Mouse (Mus musculus) testis, adult 2 months (tissue): ENCODE measurements around the gene Sinhcaf. TPM values are rescaled to one million over a fixed set of nuclear protein-coding genes. Genes with fewer than 3 reads are reported as not detected.

ENCODE experiments used
- H3K27ac ChIP-seq: fragments of 200-500 bp; 2 replicates; pipeline ENCODE4 v1.5.1; 2012; ENCODE audit warnings: low read depth, low read length; ENCODE audit not compliant: control insufficient read depth, insufficient read depth
- H3K27me3 ChIP-seq: fragments of 200-500 bp; 2 replicates; pipeline ENCODE4 v1.6.1; 2012; ENCODE audit warnings: mild to moderate bottlenecking, low read length, moderate library complexity; ENCODE audit not compliant: control insufficient read depth, insufficient read depth
- H3K36me3 ChIP-seq: fragments of 200-500 bp; 2 replicates; pipeline ENCODE4 v1.6.1; 2012; ENCODE audit warnings: mild to moderate bottlenecking, low read length; ENCODE audit not compliant: control insufficient read depth, insufficient read depth
- H3K4me1 ChIP-seq: fragments of 200-500 bp; 2 replicates; pipeline ENCODE4 v1.6.1; 2012; ENCODE audit warnings: low read length; ENCODE audit not compliant: control insufficient read depth, insufficient read depth
- H3K4me3 ChIP-seq: fragments of 200-500 bp; 2 replicates; pipeline ENCODE4 v1.5.1; 2012; ENCODE audit warnings: low read depth, mild to moderate bottlenecking, low read length, moderate library complexity, mixed read lengths; ENCODE audit not compliant: control insufficient read depth
- CTCF ChIP-seq: fragments of 200-500 bp; IDR thresholded peaks from 2 replicates; pipeline ENCODE4 v1.5.1; 2012; ENCODE audit warnings: low read depth, mild to moderate bottlenecking, inconsistent platforms, low read length, moderate library complexity; ENCODE audit not compliant: control insufficient read depth, insufficient read depth, insufficient replicate concordance
- POLR2A ChIP-seq: fragments of 200-500 bp; IDR thresholded peaks from 2 replicates; pipeline ENCODE4 v1.6.1; 2012; ENCODE audit warnings: low read depth, mild to moderate bottlenecking, inconsistent platforms, low read length, moderate library complexity; ENCODE audit not compliant: control insufficient read depth
- polyA plus RNA-seq: library from polyadenylated mRNA; depleted of rRNA; stranded (reverse); fragments of >200 nt; gene quantifications from 2 replicates; pipeline ENCODE4 v1.2.3, GENCODE M21; 2012

The Sinhcaf gene
- polyA plus RNA-seq, 1 experiment, result 3.3 TPM

DNA sequence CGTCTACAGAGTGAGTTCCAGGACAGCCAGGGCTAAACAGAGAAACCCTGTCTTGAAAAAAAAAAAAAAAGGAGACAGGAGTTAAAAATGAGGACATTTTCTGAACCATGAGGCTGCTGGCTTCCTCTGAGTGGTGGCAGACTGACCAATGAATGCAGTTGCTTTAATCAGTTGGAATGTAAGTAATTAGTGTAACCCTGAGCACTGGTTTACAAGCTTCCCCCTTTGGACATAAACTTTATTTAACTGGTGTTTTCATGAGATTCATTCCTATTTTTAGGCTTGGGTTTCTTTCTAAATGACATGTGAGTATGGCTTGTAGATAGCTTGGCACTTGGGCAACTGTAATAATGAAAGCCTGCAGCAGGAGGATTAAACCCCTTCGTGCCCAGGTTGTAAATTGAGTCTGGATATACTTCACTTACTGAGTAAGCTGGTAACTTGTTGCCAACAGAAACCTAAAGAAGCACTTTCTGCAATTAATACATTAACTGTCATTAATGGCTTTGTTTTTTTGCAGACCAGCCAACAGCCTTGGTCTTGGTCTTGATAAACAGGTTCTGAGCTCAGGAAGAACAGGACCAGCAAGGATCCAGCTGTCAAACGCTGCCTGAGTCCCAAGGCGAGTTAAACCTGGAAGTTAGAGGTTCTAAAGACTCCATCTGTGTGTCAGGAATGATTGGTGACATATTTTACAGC is 13.4 kb upstream of the Sinhcaf start:
- Histone ChIP-seq H3K36me3 (no peaks in the 10 kb centered on the region), H3K27me3 (no peaks in the 10 kb centered on the region), H3K4me3 (no peak overlapping the region), H3K4me1 (no peaks in the 10 kb centered on the region), H3K27ac (no peak overlapping the region)
- no peak for TF ChIP-seq CTCF
- no peak for TF ChIP-seq POLR2A

DNA sequence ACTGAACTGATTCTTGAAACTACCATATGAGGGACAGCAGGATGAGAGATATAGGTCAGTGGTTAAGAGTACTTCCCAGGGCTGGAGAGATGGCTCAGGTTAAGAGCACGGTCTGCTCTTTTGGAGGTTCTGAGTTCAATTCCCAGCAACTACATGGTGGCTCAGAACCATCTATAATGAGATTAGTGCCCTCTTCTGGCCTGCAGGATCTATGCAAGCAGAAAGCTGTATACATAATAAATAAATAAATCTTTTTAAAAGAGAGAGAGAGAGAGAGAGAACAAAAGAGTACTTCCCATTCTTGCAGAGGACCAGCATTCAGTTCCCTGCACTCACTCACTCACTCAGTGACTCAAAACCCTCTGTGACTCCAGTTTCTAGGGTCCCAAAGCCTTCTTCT is 12.4 kb upstream of the Sinhcaf start:
- H3K27me3 ChIP-seq, result no peaks in the 10 kb centered on the region
- H3K27ac ChIP-seq, result no peak overlapping the region
- H3K36me3 ChIP-seq, result no peaks in the 10 kb centered on the region
- TF ChIP-seq POLR2A, result no peak
- TF ChIP-seq CTCF, result no peak
- H3K4me1 ChIP-seq, result no peaks in the 10 kb centered on the region
- H3K4me3 ChIP-seq, result no peak overlapping the region

DNA sequence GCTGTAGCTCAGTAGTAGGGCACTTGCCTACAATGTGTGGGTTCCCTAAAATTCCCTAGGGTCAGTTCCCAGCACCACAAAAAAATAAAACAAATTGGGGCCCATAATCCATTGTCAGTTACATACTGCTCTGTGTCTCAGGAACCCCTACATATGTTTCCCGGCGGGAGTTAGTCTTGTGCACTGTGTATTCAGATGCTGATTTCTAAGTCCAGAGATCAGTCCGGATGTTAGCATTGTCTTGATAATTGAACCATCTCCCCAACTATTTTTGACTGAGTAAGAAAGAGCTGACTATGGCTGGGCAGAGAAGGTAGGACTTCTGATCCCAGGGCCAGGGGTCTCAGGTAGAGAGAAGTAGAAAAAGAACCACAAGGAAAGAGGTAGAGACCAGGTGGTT is 10.8 kb upstream of the Sinhcaf start:
- no peak overlapping the region for H3K4me3 ChIP-seq
- H3K27me3 ChIP-seq, result no peaks in the 10 kb centered on the region
- H3K27ac ChIP-seq, result no peak overlapping the region
- H3K36me3 ChIP-seq, result no peaks in the 10 kb centered on the region
- H3K4me1 ChIP-seq, result no peaks in the 10 kb centered on the region
- TF ChIP-seq CTCF, result no peak
- TF ChIP-seq POLR2A, result no peak

DNA sequence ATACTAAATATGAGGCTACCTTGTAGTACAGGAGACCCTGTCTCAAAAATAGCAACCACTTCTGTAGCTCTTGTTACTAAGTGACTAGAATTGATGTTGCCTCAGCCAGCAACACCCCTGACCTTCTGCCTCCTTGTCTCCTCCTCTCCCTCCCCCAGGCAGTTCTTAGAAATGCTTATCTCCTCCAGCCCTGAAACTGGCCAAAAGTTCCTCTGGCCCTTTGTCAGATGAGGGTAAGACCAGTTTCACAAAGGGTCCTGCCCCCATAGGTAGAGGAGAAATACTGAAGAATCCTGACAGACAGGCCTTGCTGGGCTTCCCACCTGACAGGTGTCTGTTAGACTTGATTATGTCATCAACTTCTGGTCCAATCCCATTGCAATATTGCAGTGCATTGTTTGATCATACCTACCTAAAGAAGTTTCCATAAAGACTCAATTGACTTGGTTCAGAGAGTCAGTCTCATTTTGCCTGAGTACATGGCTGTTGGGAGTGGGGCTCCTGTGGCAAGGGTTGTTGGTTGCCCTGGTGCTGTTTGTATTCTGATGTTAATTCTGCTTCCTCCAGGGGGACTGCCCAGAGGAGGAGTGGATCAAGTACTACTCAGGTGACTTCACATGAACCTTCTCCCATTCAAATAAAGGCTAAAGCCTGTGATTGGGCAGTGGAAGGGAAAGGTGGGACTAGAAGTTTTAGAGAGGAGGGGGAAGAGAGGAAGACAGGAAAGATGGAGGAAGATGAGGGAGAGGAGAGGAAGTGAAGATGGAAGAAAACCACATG is 9.6 kb upstream of the Sinhcaf start:
- Histone ChIP-seq H3K4me3 (peak overlapping the region; percentile 19; the same call in 1 of the 2 replicates), H3K27ac (no peak overlapping the region), H3K4me1 (no peaks in the 10 kb centered on the region), H3K27me3 (no peaks in the 10 kb centered on the region), H3K36me3 (no peaks in the 10 kb centered on the region)
- TF ChIP-seq CTCF (no peak), POLR2A (no peak)

DNA sequence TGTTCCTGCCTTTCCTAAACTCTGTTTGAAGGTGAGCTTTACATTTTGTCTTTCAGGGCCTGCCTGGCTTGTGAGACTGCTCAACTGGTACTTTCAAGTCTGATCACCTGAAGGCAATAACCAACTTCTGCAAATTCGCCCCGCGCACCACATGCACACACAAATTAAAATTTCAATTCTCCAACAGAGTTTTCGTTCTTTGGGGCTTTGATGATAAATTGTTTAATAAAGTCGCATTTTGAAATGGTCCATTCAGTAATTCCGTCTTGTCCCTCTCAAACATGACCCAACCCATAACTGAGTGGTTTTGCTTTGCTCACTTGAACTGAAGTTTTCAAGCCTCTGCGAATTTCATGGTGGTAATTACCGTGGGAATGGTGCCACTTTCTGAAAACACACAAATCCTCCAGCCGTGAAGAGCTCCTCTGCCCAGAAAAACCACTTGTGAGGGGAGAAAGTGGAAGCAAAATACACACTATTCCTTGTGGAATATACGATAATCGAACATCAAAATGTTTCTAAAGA is 676 bp upstream of the Sinhcaf start:
- Histone ChIP-seq H3K27me3 (no peaks in the 10 kb centered on the region), H3K4me1 (peaks cover 14% of the 10 kb centered on the region), H3K4me3 (peak overlapping the region; percentile 87), H3K36me3 (no peaks in the 10 kb centered on the region), H3K27ac (peak overlapping the region; percentile 67)
- TF ChIP-seq CTCF (no peak), POLR2A (no peak)

DNA sequence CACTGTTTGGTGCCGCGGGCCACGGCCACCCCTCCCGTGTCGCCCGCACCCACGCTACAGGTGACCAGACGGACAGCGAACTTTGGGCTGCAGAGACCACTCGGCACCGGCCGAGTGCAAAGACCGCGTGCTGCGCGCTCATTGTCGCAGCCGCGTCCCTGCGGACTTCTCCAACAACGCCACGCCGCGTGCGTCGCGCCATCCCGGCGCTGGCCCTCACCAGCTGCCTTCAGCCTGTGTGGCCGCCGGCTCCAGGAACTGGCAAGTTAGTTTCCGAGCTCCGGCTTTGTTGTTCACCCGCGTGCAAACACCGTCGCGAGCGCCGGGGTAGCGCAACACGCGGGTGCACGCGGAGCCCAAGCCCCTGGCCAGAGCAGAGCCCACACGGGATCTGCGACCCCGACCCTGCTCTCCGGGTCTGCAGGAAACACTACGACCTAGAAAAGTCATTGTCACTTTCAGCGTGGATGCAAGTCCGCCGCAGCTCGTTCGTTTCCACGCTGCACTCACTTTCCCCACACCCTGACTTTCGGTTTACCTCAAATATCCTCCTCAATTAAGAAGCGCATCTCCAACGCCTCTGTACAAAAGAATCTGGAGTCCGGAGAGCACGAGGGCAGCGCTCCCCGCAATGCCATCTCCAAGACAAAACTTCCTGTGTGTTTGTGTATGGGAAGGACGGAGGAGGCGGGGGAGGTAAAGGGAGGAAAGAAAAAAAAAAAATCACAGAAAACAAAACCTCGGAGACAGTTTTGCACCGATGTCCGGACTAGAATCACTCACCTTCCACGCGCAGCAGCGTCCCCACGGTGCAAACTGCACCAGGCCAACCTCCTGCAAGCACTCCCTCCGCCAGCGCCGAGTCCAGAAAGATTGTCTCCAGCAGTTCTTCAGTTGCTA is 508 bp downstream of the Sinhcaf start:
- H3K27ac ChIP-seq, result peak overlapping the region; percentile 69
- no peaks in the 10 kb centered on the region for H3K27me3 ChIP-seq
- TF ChIP-seq CTCF, result no peak
- TF ChIP-seq POLR2A, result no peak
- peaks cover 14% of the 10 kb centered on the region for H3K4me1 ChIP-seq
- peak overlapping the region; percentile 83 for H3K4me3 ChIP-seq
- no peaks in the 10 kb centered on the region for H3K36me3 ChIP-seq

DNA sequence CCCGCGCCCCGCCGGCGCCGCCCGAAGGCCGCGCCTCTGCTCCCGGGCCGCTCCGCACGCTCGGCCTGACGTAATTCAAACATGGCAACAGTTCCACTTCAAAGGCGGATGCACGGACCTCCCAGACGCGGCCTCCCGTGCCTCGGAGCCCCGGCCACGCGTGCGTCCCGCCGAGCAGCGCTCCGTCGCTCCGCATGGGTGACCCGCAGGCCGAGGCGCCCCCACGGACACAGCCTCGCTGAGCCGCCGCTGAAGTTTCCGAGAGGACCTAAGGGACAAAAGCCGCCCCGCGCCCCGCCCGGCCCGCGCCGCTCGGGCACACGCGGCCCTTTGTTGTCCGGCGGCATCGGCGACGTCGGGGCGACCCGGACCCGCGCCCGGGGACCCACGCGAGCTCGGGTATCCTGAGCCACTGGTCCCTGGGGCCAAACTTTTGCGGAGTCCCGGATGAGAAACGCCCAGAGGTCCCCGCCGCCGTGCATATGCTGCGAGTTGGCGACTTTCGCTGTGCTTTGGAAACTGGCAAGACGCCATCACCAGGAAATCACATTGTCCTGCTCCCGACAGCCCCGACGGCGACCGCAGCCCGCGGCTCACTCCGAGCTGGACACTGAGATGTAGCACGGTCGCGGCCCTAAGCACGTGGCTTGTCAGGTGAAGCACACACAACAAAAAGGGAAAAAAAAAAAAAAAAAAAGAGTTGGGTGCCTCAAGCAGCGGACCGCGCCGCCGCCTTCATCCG is 1.3 kb downstream of the Sinhcaf start:
- Histone ChIP-seq H3K27ac (peak overlapping the region; percentile 69), H3K36me3 (no peaks in the 10 kb centered on the region), H3K4me3 (peak overlapping the region; percentile 83), H3K27me3 (no peaks in the 10 kb centered on the region), H3K4me1 (peaks cover 14% of the 10 kb centered on the region)
- TF ChIP-seq POLR2A (no peak), CTCF (no peak)
